Mouse (Mus musculus) splenic B cell, adult 2 months (primary cell): Measurements from ENCODE around the gene Olfr1424.
"Not testable (repeated sequence)": the region's sequence is repeated elsewhere in the genome, so short reads cannot be mapped to it uniquely, and the experiment has no call there.

Experiments
- DNase-seq: peaks from one replicate; pipeline ENCODE4 v3.0.0-alpha.2; 2011; ENCODE audit warnings: low read depth, low spot score
- H3K27me3 ChIP-seq: 2 replicates; pipeline ENCODE4 v1.6.1; 2012; ENCODE audit warnings: mild to moderate bottlenecking, low read length, moderate library complexity, mixed read lengths; ENCODE audit not compliant: control insufficient read depth, poor library complexity, insufficient read depth, severe bottlenecking
- H3K36me3 ChIP-seq: 2 replicates; pipeline ENCODE4 v1.6.1; 2012; ENCODE audit warnings: mild to moderate bottlenecking, low read length, moderate library complexity, mixed read lengths; ENCODE audit not compliant: control insufficient read depth, poor library complexity, insufficient read depth, severe bottlenecking

The Olfr1424 gene

DNA sequence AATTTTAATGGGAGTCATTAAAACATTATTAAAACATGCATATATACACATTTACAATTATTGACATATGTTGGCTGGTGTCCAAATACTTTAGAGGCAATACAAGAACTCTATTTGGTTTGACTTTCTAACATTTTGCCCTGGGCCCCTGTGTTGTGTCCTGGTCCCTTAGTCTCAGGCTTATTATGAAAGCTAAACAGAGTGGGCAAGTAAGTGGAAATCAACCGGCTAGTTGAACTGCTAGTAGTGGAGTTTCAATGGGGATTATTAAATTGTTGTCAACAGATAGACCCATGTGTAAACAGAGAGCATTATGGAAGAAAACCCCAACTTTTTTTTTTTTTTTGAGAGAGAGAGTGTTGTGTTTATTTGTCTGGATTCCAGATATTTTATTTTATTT, at the start of gene Olfr1424:
Gene Olfr1424 (minus strand): TSS at position 101 of the 400 bp plus-strand sequence.
- not testable (repeated sequence) for H3K36me3 ChIP-seq, DNase-seq, H3K27me3 ChIP-seq

DNA sequence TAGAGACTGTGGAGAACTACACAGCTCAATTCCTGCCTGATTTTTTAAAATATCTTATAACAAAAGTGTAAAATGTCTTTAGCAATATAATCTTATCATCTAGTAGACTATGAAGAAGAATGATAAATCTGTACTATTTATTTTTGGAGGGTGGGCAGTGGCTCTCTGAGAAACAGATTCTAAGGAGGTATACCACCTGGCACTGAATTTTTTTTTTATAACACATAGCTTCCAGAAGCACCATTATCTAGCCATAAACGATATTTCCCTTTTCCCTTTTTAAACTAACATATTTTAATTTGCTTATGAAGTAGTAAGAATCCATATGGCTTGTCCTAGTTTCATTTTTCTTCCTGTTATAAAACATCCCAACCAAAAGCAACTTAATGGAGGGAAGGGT, 42.1 kb upstream of the Olfr1424 start:
- DNase-seq, result no peak
- no peaks in the 10 kb centered on the region for H3K36me3 ChIP-seq
- no peaks in the 10 kb centered on the region for H3K27me3 ChIP-seq

DNA sequence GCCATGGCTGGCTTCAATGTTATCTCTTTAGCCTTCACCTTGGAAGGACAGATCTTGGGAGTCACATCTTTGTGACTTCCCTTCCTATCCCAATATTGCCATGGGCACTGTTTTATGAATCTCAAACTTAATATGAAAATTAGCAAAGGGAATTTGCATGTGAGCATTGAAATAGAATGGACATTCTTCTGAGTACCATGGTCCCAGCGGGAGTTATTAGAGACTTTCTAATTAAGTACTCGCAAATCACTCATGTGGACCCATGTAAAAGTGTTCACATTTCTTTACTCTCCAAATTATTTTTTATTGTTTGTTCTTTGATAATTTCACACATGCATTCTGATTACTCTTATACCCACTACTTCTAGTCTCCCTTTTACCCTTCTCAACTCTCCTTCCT, 40.8 kb upstream of the Olfr1424 start, which contains the start of gene Olfr1427:
Gene Olfr1427 (minus strand): TSS at position 101 of the 400 bp plus-strand sequence.
- DNase-seq, result no peak
- Histone ChIP-seq H3K27me3 (no peaks in the 10 kb centered on the region), H3K36me3 (no peaks in the 10 kb centered on the region)

DNA sequence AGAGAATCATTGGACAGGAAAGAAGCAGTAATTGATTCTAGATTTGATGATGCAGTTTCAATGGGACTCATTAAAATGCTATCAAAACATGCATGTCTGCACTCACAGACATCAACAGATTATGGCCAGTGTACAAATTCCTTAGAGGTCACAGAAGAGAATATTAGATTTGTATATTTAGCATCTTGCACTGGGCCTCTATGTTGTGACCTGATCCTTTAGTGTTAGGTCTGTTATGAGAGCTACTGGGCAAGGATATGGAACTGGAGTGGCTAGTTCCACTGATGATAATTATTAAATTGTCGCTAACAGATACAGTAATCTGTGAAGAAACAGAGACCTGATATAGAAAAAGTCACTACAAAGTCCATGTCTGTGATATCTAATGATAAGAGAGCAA, 29.4 kb upstream of the Olfr1424 start, which contains the start of gene Olfr1426:
Gene Olfr1426 (minus strand): TSS at position 101 of the 400 bp plus-strand sequence.
- Histone ChIP-seq H3K27me3 (no peaks in the 10 kb centered on the region), H3K36me3 (no peaks in the 10 kb centered on the region)
- DNase-seq, result no peak

DNA sequence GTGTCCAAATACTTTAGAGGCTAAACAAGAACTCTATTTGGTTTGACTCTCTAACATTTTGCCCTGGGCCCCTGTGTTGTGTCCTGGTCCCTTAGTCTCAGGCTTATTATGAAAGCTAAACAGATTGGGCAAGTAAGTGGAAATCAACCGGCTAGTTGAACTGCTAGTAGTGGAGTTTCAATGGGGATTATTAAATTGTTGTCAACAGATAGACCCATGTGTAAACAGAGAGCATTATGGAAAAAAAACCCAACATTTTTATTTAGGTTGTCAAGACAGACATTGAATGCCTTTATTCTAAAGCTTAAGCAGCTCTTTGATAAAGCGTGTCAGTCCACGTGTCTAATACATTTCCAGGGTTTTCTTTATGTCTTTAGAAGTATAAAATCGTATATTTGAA, 15.1 kb upstream of the Olfr1424 start, which contains the start of gene Olfr1425:
Gene Olfr1425 (minus strand): TSS at position 101 of the 400 bp plus-strand sequence.
- H3K36me3 ChIP-seq, H3K27me3 ChIP-seq, DNase-seq: not testable (repeated sequence)

DNA sequence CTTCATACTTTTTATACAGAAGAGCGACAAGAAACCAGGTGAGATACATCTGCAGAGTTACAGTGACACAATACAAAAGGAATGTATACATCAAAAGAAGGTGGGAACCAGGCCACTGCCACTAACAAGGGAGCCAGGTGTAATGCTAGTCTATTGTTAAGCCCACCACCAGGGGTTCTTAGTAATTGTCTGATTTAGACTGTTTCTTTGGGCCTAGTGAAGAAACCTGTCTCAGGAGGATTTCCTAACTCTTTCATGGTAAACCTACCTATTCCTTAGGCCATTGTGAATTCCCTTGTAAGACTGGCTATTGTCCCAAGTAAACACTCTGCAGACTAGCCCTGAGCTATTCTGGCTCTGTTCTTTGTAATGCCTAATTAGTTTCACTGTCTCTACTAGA, 7.1 kb upstream of the Olfr1424 start:
- not testable (repeated sequence) for DNase-seq, H3K36me3 ChIP-seq, H3K27me3 ChIP-seq

DNA sequence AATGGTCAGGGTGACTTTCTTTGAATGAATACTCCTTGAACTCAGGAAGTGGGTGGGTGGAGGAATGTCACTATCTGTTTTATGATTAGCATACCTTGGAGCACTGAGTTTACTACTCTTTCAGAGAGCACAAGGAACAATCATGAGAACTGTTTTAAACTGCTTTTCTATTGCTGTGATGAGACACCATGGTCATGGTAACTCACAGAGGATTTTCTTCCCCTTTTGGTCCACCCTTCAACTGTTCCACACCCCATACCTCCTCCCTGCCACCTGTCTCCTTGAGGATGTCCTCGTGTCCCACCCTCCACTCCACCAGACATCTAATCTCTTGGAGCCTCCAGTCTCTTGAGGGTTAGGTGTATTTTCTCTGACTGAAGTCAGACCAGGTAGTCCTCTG, 5.3 kb upstream of the Olfr1424 start:
- not testable (repeated sequence) for H3K36me3 ChIP-seq, H3K27me3 ChIP-seq, DNase-seq

DNA sequence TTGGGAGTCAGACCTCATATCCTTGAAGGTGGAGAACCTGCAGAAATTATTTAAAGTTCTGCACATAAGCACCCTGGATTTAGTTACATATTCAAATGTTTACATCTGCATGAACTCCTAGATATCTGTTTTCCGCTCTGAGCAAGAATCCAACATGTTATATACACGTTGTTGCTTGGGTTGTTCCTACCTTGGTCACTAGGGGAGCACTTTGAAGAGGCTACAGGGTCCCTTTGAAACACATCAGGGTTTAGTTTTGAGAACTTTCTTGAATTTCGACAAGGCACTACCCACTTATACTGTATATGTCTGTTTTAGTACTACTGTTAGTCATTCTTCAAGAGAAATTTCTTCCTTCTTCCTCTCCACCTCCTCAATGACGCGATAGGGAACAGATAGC, 19.3 kb downstream of the Olfr1424 start:
- H3K27me3 ChIP-seq, result no peaks in the 10 kb centered on the region
- no peak for DNase-seq
- H3K36me3 ChIP-seq, result no peaks in the 10 kb centered on the region

DNA sequence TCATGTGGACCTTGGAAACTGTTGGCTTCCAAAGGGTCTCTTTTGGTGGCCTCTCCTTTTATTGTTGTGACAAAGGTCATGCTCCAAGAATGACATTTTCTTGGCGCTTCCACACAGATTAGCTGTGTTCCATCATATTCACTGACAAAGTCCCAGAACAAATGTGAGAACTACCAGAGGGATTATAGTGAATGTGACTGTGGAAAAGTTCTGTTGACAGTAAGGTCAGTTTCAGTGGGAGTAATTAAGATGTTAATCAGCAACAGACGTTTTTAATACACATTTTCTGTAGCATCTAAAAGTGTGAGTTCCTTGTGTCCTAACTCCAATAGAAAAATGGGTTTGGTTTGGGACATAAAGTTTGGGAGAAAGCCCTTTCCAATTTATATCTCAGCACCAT, 21.3 kb downstream of the Olfr1424 start, which contains the start of gene Olfr1423:
Gene Olfr1423 (minus strand): TSS at position 101 of the 400 bp plus-strand sequence.
- DNase-seq, result no peak
- no peaks in the 10 kb centered on the region for H3K27me3 ChIP-seq
- H3K36me3 ChIP-seq, result no peaks in the 10 kb centered on the region

DNA sequence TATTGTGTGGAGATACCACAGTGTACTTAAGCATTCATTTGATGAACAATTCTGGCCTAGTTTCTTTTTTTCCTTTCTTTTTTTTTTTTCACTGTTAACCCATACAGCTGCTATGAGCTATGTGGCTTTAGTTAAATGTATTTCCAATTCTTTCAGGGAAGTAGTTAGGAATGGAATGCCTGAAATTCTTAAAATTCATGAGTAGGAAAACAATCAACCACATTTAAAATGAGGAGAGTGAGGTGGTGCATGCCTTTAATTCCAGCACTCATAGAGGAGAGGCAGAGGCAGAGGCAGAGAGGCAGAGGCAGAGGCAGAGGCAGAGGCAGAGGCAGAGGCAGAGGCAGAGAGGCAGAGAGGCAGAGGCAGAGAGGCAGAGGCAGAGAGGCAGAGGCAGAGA, 24.8 kb downstream of the Olfr1424 start:
- Histone ChIP-seq H3K27me3 (no peaks in the 10 kb centered on the region), H3K36me3 (no peaks in the 10 kb centered on the region)
- no peak for DNase-seq

DNA sequence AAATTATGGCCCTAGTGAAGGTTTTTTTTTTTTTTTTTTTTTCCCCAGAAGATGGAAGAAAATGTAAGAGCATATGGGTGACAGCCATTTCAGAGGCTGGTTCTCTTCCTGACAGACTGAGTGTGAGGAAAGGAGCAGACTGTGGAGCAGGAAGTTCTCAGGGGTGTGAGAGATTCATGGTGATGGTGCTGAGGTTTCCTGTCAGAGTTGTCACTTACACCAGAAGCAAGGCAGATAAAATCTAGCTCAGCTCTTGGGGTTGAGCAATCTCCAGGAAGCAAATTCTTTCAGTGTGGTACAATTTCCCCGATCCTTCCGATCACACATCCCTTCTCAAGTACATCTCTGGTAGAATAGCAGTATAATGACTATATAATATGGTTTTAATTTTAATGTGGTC, 35.9 kb downstream of the Olfr1424 start:
- Histone ChIP-seq H3K27me3 (no peaks in the 10 kb centered on the region), H3K36me3 (no peaks in the 10 kb centered on the region)
- no peak for DNase-seq

DNA sequence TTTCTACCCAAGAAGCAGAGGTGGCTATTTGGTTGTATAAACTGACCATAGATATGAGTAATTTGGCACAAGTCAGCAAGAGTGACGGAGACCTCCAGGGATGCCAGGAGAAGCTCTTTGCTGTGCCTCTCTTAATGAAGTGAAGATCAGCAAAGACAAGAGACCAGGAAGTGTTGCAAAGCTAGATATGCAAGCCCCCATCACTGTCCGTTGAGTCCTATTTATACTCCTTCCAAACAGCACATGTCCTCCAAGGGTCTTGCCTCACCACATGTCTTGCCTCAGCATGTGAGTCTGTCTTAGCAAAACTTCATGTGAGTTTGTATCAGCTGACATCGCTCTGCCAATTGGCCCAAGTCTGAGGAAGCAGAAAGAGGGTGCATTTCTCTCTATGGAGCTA, 37.1 kb downstream of the Olfr1424 start:
- H3K27me3 ChIP-seq, result no peaks in the 10 kb centered on the region
- H3K36me3 ChIP-seq, result no peaks in the 10 kb centered on the region
- no peak for DNase-seq

DNA sequence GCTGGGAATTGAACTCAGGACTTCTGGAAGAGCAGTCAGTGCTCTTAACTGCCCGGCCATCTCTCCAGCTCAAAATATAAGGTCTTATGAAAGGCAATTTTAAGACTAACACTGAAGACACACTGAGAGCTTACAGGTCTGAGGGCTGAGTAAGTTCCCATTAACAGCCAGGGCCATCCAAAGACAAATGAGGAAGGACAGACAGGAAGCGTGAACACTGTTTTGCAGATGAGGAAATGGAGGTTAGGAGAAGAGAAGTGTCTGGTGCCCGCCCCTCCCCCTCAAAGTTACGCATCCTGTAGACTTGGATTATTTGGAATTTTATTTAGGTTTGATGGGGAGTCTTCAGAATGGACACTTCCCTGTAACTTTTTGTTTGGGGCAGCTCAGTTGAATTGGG, 38.3 kb downstream of the Olfr1424 start:
- no peaks in the 10 kb centered on the region for H3K27me3 ChIP-seq
- no peaks in the 10 kb centered on the region for H3K36me3 ChIP-seq
- DNase-seq, result no peak

DNA sequence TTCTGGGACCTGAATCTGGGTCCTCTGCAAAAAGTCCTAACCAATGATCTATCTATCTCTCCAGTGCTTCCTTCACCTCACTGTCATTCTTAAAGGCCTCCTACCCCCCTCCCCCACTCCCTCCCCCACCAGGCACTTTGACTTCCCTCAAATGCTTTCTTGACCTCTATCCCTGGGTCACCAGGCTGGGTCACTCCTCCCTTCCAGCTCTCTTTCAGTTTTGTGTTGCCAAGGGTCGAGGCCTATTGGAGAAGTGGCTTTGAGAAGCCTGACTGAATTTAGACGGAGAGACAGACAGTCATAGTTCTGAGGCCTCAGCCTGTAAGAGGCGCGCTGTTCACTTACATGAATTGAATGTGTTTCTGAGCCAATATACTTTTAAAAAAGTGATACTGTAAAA, 46.3 kb downstream of the Olfr1424 start:
- Histone ChIP-seq H3K27me3 (no peaks in the 10 kb centered on the region), H3K36me3 (no peaks in the 10 kb centered on the region)
- DNase-seq, result no peak

DNA sequence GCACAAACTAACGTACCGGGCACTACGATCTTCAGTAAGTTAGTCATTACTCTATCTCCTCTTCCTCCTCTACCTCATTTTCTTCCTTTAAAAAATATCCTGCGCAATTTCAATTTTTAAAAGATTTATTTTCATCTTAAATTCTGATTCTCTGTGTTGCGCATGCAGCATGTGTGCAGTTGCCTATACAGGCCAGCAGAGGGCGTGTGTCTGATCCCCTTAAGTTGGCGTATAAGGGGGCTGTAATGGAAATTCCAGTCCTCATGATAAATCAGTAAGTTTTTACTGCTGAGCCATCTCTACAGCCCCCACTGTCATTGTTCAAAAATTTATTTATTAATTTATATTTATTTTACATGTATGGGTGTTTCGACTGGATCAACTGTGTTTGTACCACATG, 46.8 kb downstream of the Olfr1424 start:
- no peaks in the 10 kb centered on the region for H3K36me3 ChIP-seq
- DNase-seq, result peak; percentile 34
- H3K27me3 ChIP-seq, result no peaks in the 10 kb centered on the region

DNA sequence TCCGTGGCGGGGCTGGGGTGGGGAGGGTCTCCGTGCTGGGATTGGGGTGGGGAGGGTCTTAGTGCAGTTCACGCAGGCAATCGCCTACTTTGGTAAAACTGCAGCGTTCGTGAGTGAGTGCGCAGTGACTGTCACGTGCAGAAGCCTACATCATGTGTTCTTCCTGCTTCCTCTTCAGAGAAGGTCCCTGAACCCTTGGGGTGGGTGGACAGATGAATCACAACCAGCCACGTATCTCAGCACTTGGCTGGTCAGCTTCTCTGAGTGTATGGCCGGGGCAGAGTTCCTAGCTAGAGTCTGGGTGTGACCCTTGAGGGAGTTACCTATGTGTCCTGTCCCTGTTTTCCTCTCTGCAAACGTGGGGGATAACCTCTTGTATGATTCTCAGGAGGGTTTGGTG, 49.3 kb downstream of the Olfr1424 start:
- Histone ChIP-seq H3K27me3 (no peaks in the 10 kb centered on the region), H3K36me3 (no peaks in the 10 kb centered on the region)
- DNase-seq, result peak; percentile 84
